Mouse (Mus musculus) MEL (cell line): Measurements from ENCODE around the gene Akirin2. TPM values are rescaled to one million over a fixed set of nuclear protein-coding genes. Genes with fewer than 3 reads are reported as not detected.
A peak's percentile ranks its signal among the peaks of the same experiment; 100 is the strongest.

Experiments
- DNase-seq: peaks from one replicate; pipeline ENCODE4 v3.0.0; 2011; ENCODE audit warnings: low read depth, low spot score
- H3K27ac ChIP-seq: 2 replicates; pipeline ENCODE4 v1.5.1; 2012; ENCODE audit warnings: low read depth, mild to moderate bottlenecking, control low read depth, low read length, moderate library complexity; ENCODE audit not compliant: control insufficient read depth
- H3K27me3 ChIP-seq, 2 experiments: fragments of 150-350 bp in 1 of 2; sonication (generic) in 1 of 2; 2 replicates each; pipeline ENCODE4 v1.6.1; 2012; ENCODE audit warnings: low read length in 2 of 2, mild to moderate bottlenecking in 2 of 2, improper control_type of control experiment in 1 of 2, moderate library complexity in 1 of 2; ENCODE audit not compliant: insufficient read depth in 2 of 2, control insufficient read depth in 1 of 2
- H3K36me3 ChIP-seq, 2 experiments: 2 replicates each; pipeline ENCODE4 v1.6.1; 2012 to 2014; ENCODE audit warnings: low read length in 2 of 2, improper control_type of control experiment in 1 of 2, inconsistent platforms in 1 of 2, mild to moderate bottlenecking in 1 of 2; ENCODE audit not compliant: insufficient read depth in 2 of 2, control insufficient read depth in 1 of 2
- H3K4me1 ChIP-seq, 2 experiments: fragments of 150-350 bp in 1 of 2; sonication (generic) in 1 of 2; 2 replicates each; pipeline ENCODE4 v1.6.1; 2012; ENCODE audit warnings: low read length in 2 of 2, improper control_type of control experiment in 1 of 2, mild to moderate bottlenecking in 1 of 2; ENCODE audit not compliant: insufficient read depth in 2 of 2, control insufficient read depth in 1 of 2
- H3K4me3 ChIP-seq, 2 experiments: fragments of 150-350 bp in 1 of 2; sonication (generic) in 1 of 2; 2 replicates each; pipeline ENCODE4 v1.5.1; 2012; ENCODE audit warnings: low read depth in 2 of 2, low read length in 2 of 2, mild to moderate bottlenecking in 2 of 2, moderate library complexity in 2 of 2, control low read depth in 1 of 2, improper control_type of control experiment in 1 of 2; ENCODE audit not compliant: control insufficient read depth in 1 of 2, insufficient read depth in 1 of 2
- H3K79me2 ChIP-seq: 2 replicates; pipeline ENCODE4 v1.6.1; 2012; ENCODE audit warnings: mild to moderate bottlenecking, low read length, moderate library complexity; ENCODE audit not compliant: control insufficient read depth, poor library complexity, insufficient read depth
- H3K9ac ChIP-seq: 2 replicates; pipeline ENCODE4 v1.6.1; 2012; ENCODE audit warnings: low read depth, mild to moderate bottlenecking, control low read depth, low read length, moderate library complexity; ENCODE audit not compliant: control insufficient read depth, poor library complexity, severe bottlenecking
- H3K9me3 ChIP-seq: fragments of 150-350 bp; sonication (generic); replicated peaks from 2 replicates; pipeline ENCODE4 v1.6.1; 2012; ENCODE audit warnings: mild to moderate bottlenecking, low read length, improper control_type of control experiment, moderate library complexity; ENCODE audit not compliant: insufficient read depth
- CHD2 ChIP-seq: IDR thresholded peaks from 2 replicates; pipeline ENCODE4 v1.6.1; 2011; ENCODE audit warnings: low read length, improper control_type of control experiment
- GATA1 ChIP-seq: IDR thresholded peaks from 2 replicates; pipeline ENCODE4 v1.6.1; 2011; ENCODE audit warnings: low read depth, low read length, improper control_type of control experiment
- HCFC1 ChIP-seq: IDR thresholded peaks from 2 replicates; pipeline ENCODE4 v1.6.1; 2012; ENCODE audit warnings: low read depth, mild to moderate bottlenecking, inconsistent platforms, low read length, improper control_type of control experiment, moderate library complexity
- MAFK ChIP-seq: IDR thresholded peaks from 2 replicates; pipeline ENCODE4 v1.6.1; 2011; ENCODE audit warnings: low read depth, mild to moderate bottlenecking, low read length, improper control_type of control experiment, borderline replicate concordance
- MAZ ChIP-seq: IDR thresholded peaks from 2 replicates; pipeline ENCODE4 v1.6.1; 2012; ENCODE audit warnings: low read depth, mild to moderate bottlenecking, inconsistent platforms, low read length, improper control_type of control experiment
- NELFE ChIP-seq: IDR thresholded peaks from 2 replicates; pipeline ENCODE4 v1.6.1; 2011; ENCODE audit warnings: low read depth, low read length, improper control_type of control experiment
- POLR2A ChIP-seq, 2 experiments: IDR thresholded peaks; 2 replicates each; pipeline ENCODE4 v1.6.1; 2011 to 2012; ENCODE audit warnings: low read length in 2 of 2, mild to moderate bottlenecking in 2 of 2, control low read depth in 1 of 2, improper control_type of control experiment in 1 of 2, low read depth in 1 of 2, moderate library complexity in 1 of 2; ENCODE audit not compliant: control insufficient read depth in 1 of 2, insufficient read depth in 1 of 2, poor library complexity in 1 of 2
- UBTF ChIP-seq: IDR thresholded peaks from 2 replicates; pipeline ENCODE4 v1.6.1; 2012; ENCODE audit warnings: low read depth, mild to moderate bottlenecking, inconsistent platforms, low read length, improper control_type of control experiment, moderate library complexity, borderline replicate concordance; ENCODE audit not compliant: insufficient read depth
- USF1 ChIP-seq: IDR thresholded peaks from 2 replicates; pipeline ENCODE4 v1.6.1; 2014; ENCODE audit warnings: low read depth, mild to moderate bottlenecking, inconsistent platforms, low read length, improper control_type of control experiment, moderate library complexity
- polyA plus RNA-seq, 2 experiments: library from polyadenylated mRNA; stranded (reverse) in 1 of 2; unstranded in 1 of 2; fragments of >175 nt in 1 of 2; fragments of >200 nt in 1 of 2; gene quantifications; 2 replicates each; pipeline versions ENCODE4 v1.2.1 to v1.2.4; 2012; ENCODE audit warnings: low replicate concordance in 2 of 2, low read depth in 1 of 2; ENCODE audit not compliant: insufficient read length in 2 of 2, insufficient read depth in 1 of 2, missing spikeins in 1 of 2
- total RNA-seq: library from RNA; depleted of rRNA; stranded (reverse); fragments of 300-350 nt; gene quantifications from 2 replicates; pipeline ENCODE4 v1.2.3, GENCODE M21; 2012; rRNA removed

Gene Akirin2
- total and polyA plus RNA-seq, 3 experiments: 23.4 to 45.8 TPM; not detected in 1

DNA sequence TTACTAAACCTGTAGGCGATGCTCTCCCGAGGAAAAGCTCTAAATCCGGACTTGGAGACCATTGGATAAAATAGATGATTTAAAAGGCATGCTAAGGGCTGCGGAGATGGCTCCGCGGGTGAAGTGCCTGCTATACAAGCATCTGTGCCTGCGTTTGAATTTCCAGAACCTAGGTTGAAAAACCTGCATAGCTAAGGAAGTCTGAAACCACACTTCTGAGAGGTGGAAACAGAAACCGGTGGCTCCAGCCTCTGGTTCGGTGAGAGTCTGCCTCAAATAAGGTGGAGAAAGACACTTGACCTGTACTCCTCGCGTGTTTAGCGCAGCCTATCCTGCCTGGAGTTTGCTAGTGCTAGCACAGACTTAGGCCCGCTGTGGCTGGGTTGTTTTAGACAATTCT lies 64.6 kb downstream of the Akirin2 start:
- H3K27me3 ChIP-seq: no peaks in the 10 kb centered on the region
- peak; percentile 57 for DNase-seq

DNA sequence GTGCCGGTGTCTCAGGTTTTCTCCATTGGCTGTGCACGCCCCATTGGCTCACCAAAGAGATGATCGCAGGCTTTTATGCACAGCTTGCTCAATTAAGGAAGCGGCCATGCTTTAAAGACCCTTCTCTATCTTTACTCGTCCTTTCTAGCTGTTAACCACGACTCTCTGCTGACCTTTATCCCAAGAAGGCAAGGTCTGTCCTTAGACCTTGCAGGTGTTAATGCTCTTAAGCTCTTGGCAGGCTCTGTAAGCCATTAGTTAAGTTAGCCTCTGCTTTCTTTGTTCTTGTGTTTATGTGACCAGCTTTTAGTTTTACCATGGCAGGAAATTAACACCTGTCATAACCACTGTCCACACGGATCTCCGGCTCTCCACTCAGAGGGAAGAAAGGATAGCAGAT lies 65.4 kb downstream of the Akirin2 start:
- DNase-seq: no peak
- Histone ChIP-seq H3K79me2 (peaks cover 32% of the 10 kb centered on the region), H3K9ac (peak overlapping the region; percentile 81), H3K4me1 (peaks cover 3 to 9% of the 10 kb centered on the region in 2 experiments; a peak in 3 of 4 replicates), H3K9me3 (no peaks in the 10 kb centered on the region), H3K4me3 (peak overlapping the region; percentile 79 to 95), H3K27ac (no peak overlapping the region), H3K27me3 (no peaks in the 10 kb centered on the region), H3K36me3 (peaks cover 7 to 13% of the 10 kb centered on the region in 2 experiments; a peak in 3 of 4 replicates)
- no peak for TF ChIP-seq USF1
- TF ChIP-seq HCFC1: no peak
- no peak for TF ChIP-seq NELFE
- no peak for TF ChIP-seq GATA1
- TF ChIP-seq POLR2A (IDR thresholded peaks at IDR 0.05; ENCODE audit: control insufficient read depth in 1 of 2, insufficient read depth in 1 of 2, low read depth in 1 of 2, low read length in 2 of 2, poor library complexity in 1 of 2): no peak
- no peak for TF ChIP-seq UBTF

More for the DNA sequence above, 64.6 kb downstream of the Akirin2 start:
- Histone ChIP-seq H3K36me3 (peaks cover 5 to 13% of the 10 kb centered on the region in 2 experiments), H3K9me3 (no peaks in the 10 kb centered on the region), H3K79me2 (peaks cover 32% of the 10 kb centered on the region), H3K4me1 (peaks cover 3 to 9% of the 10 kb centered on the region in 2 experiments; a peak in 3 of 4 replicates), H3K27ac (peak overlapping the region; percentile 43), H3K4me3 (peak overlapping the region; percentile 79 to 95), H3K9ac (peak overlapping the region; percentile 81)
- TF ChIP-seq MAZ (no peak), POLR2A (IDR thresholded peaks at IDR 0.05; ENCODE audit: control insufficient read depth in 1 of 2, insufficient read depth in 1 of 2, low read depth in 1 of 2, low read length in 2 of 2, poor library complexity in 1 of 2) (0 out of 4 replicates have a peak, but pooled peaks of 1 of the 2 experiments have one; percentile 21), MAFK (no peak), CHD2 (no peak)

Other genes with a start within 250 kb of the Akirin2 start
- gene Orc3, start 64.0 kb downstream of the Akirin2 start, total RNA-seq: 48.0 and 54.5 TPM in 2 replicates
- gene Orc3, start 64.0 kb downstream of the Akirin2 start, polyA plus RNA-seq: 10 to 100 TPM in 1 of 2 experiments, not detected in 1; 74.2 TPM
- gene Rars2, start 64.0 kb downstream of the Akirin2 start, total RNA-seq: 45.3 and 47.7 TPM in 2 replicates
- 10 to 100 TPM in 1 of 2 experiments, not detected in 1; 60.3 TPM for gene Rars2, start 64.0 kb downstream of the Akirin2 start, polyA plus RNA-seq
- gene Slc35a1, start 136.5 kb downstream of the Akirin2 start, total RNA-seq: 25.8 and 26.0 TPM in 2 replicates
- gene Slc35a1, start 136.5 kb downstream of the Akirin2 start, polyA plus RNA-seq: 10 to 100 TPM in 1 of 2 experiments, not detected in 1; 24.3 TPM
- gene Cfap206, start 179.3 kb downstream of the Akirin2 start, total RNA-seq: not detected in 2 replicates
- not detected for gene Cfap206, start 179.3 kb downstream of the Akirin2 start, polyA plus RNA-seq
- gene Gm136, start 205.3 kb downstream of the Akirin2 start, total RNA-seq: not detected in 2 replicates
- not detected for gene Gm136, start 205.3 kb downstream of the Akirin2 start, polyA plus RNA-seq
- 8.5 and 9.8 TPM in 2 replicates for gene Smim8, start 227.5 kb downstream of the Akirin2 start, total RNA-seq
- gene Smim8, start 227.5 kb downstream of the Akirin2 start, polyA plus RNA-seq: 1 to 10 TPM in 1 of 2 experiments, not detected in 1; 8.1 TPM